Mouse (Mus musculus) hindbrain, embryonic 12.5 days (tissue): ENCODE data around the gene Lims1. TPM values are rescaled to one million over a fixed set of nuclear protein-coding genes. Genes with fewer than 3 reads are reported as not detected.

Experiments
- ATAC-seq: fragments of 200-750 bp; cut with Nextera tagmentation; 2 replicates; pipeline ENCODE4 v1.8.0; 2017; ENCODE audit warnings: moderate TSS enrichment; ENCODE audit not compliant: low FRiP score
- H3K27ac ChIP-seq: fragments of 300-500 bp; sonication (generic); 2 replicates; pipeline ENCODE4 v1.5.1; 2016; ENCODE audit warnings: mild to moderate bottlenecking
- H3K27me3 ChIP-seq: fragments of 300-500 bp; sonication (generic); 2 replicates; pipeline ENCODE4 v1.6.1; 2016; ENCODE audit warnings: mild to moderate bottlenecking
- H3K36me3 ChIP-seq: fragments of 300-500 bp; sonication (generic); 2 replicates; pipeline ENCODE4 v1.6.1; 2016; ENCODE audit warnings: mild to moderate bottlenecking
- H3K4me1 ChIP-seq: fragments of 300-500 bp; sonication (generic); 2 replicates; pipeline ENCODE4 v1.6.1; 2016
- H3K4me2 ChIP-seq: fragments of 300-500 bp; sonication (generic); replicated peaks from 2 replicates; pipeline ENCODE4 v1.6.1; 2016; ENCODE audit warnings: mild to moderate bottlenecking
- H3K4me3 ChIP-seq: fragments of 300-500 bp; sonication (generic); 2 replicates; pipeline ENCODE4 v1.5.1; 2016; ENCODE audit warnings: mild to moderate bottlenecking
- H3K9ac ChIP-seq: fragments of 300-500 bp; sonication (generic); 2 replicates; pipeline ENCODE4 v1.6.1; 2016; ENCODE audit warnings: mild to moderate bottlenecking, moderate library complexity
- H3K9me3 ChIP-seq: fragments of 300-500 bp; sonication (generic); replicated peaks from 2 replicates; pipeline ENCODE4 v1.6.1; 2016; ENCODE audit warnings: mild to moderate bottlenecking
- WGBS: fragments of 180-500 bp; shearing (Covaris S2); methylation state at CpG from one replicate; pipeline ENCODE4 v1.1.7; 2016; 5-methylcytosine and 5-hydroxymethylcytosine counted together
- polyA plus RNA-seq: library from polyadenylated mRNA; unstranded; fragments of >200 nt; fragmentation: Nextera tagmentation; extraction: Ambion mirVana; gene quantifications from 2 replicates; pipeline ENCODE4 v1.2.1, GENCODE M21; 2016

The Lims1 gene
- 88.9 and 101 TPM in 2 replicates for polyA plus RNA-seq

GRCm38 (mm10) chr10:58323028-58323991 lies at the start of gene Lims1:
Gene Lims1 (plus strand): TSS chr10:58323466.
- H3K4me1 ChIP-seq, result peaks cover 15% of the 10 kb centered on the region
- ATAC-seq, result peak; percentile 98
- peak within 1 kb of the TSS; percentile 76 for H3K9ac ChIP-seq
- H3K27ac ChIP-seq, result peak within 1 kb of the TSS; percentile 83
- H3K9me3 ChIP-seq, result no peaks in the 10 kb centered on the region
- H3K36me3 ChIP-seq, result no peaks in the 10 kb centered on the region
- no peaks in the 10 kb centered on the region for H3K27me3 ChIP-seq
- H3K4me2 ChIP-seq, result peak within 1 kb of the TSS; percentile 59
- peak within 1 kb of the TSS; percentile 69 for H3K4me3 ChIP-seq
- under 1% methylated on average over 78 of the region's 86 CpGs for WGBS

DNA sequence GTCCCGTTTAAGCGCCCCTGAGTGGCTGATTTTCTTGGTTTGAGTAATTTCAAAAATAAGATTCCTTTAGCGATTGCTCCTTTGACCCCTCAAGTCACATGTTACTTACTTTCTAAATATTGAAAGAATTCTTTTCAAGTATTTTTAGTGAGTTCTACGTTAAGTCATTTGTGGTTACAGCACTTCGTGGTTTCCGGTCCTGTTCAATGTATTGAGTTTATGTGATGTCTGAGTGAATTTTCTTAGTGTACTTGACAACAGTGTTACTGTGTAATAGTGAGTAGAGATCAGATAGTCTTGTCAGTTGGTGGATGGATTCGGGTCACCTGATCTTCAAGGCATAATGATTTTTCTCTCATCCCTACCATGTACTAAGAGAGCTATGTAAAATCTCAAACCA lies 41.0 kb upstream of the Lims1 start:
- no peak overlapping the region for H3K4me3 ChIP-seq
- no peak overlapping the region for H3K27ac ChIP-seq
- no peak for ATAC-seq
- WGBS, result 93% methylated on average over 7 of the region's 7 CpGs
- no peaks in the 10 kb centered on the region for H3K27me3 ChIP-seq
- H3K4me2 ChIP-seq, result no peak overlapping the region
- peaks cover 67% of the 10 kb centered on the region for H3K36me3 ChIP-seq
- no peaks in the 10 kb centered on the region for H3K4me1 ChIP-seq
- H3K9me3 ChIP-seq, result no peaks in the 10 kb centered on the region
- H3K9ac ChIP-seq, result no peak overlapping the region

DNA sequence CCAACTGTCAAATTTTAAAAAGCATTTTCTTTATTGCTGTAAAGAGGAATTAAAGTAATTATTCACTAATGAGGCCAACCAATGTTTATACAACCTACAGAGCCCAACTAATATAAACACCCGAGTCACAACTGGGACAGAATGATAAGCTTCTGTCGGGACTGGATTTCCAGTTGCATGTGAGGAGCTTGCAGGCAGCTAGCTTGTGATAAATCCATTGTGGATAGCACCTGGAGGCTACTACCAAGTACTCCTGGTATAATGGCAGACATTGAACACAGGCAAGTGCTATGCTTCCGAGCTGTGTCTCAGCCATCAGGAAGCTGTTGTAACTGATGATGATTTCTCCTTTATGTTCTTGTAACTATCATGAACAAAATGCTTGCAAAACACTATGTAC lies 32.5 kb upstream of the Lims1 start:
- H3K36me3 ChIP-seq, result peaks cover 78% of the 10 kb centered on the region

GRCm38 (mm10) chr10:58294246-58294645 lies 29.0 kb upstream of the Lims1 start:
- no peak overlapping the region for H3K4me2 ChIP-seq
- H3K27me3 ChIP-seq, result no peaks in the 10 kb centered on the region
- peaks cover 86% of the 10 kb centered on the region for H3K36me3 ChIP-seq
- no peaks in the 10 kb centered on the region for H3K9me3 ChIP-seq
- 93% methylated on average over 3 of the region's 3 CpGs for WGBS
- no peak overlapping the region for H3K4me3 ChIP-seq
- H3K4me1 ChIP-seq, result no peaks in the 10 kb centered on the region
- no peak overlapping the region for H3K9ac ChIP-seq
- no peak overlapping the region for H3K27ac ChIP-seq
- ATAC-seq, result no peak

More for the DNA sequence above, 32.5 kb upstream of the Lims1 start:
- H3K9me3 ChIP-seq, result no peaks in the 10 kb centered on the region
- 86% methylated on average over 3 of the region's 3 CpGs for WGBS
- no peak for ATAC-seq
- H3K27ac ChIP-seq, result no peak overlapping the region
- H3K9ac ChIP-seq, result no peak overlapping the region
- H3K4me2 ChIP-seq, result no peak overlapping the region
- H3K4me1 ChIP-seq, result no peaks in the 10 kb centered on the region
- H3K4me3 ChIP-seq, result no peak overlapping the region
- H3K27me3 ChIP-seq, result no peaks in the 10 kb centered on the region

GRCm38 (mm10) chr10:58295605-58296004 lies 27.7 kb upstream of the Lims1 start:
- Histone ChIP-seq H3K4me3 (no peak overlapping the region), H3K9ac (no peak overlapping the region), H3K27ac (no peak overlapping the region), H3K4me1 (no peaks in the 10 kb centered on the region), H3K9me3 (no peaks in the 10 kb centered on the region), H3K4me2 (no peak overlapping the region), H3K27me3 (no peaks in the 10 kb centered on the region), H3K36me3 (peaks cover 90% of the 10 kb centered on the region)
- ATAC-seq, result no peak
- 95% methylated on average over 3 of the region's 3 CpGs for WGBS

DNA sequence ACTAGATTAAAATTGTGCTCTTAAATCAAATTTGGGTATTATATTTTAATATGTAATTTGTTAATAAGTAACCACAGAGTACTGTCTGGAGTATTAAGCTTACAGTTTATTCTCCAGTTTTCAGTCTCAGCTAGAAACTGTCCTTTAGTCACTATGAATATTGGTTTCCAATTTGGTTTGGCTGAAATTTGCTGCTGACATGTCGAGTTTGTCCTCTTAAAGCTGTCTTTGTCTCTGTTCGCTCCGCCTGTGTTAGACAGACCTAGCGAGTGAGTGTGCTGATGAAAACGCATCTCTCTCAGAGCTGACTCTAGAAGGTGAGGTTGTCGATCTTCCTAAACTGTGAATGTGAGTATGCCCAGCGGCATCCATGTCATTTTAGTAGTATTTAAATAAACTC lies 18.3 kb upstream of the Lims1 start:
- ATAC-seq, result no peak
- H3K27ac ChIP-seq, result no peak overlapping the region
- H3K4me1 ChIP-seq, result no peaks in the 10 kb centered on the region
- H3K9ac ChIP-seq, result no peak overlapping the region
- 91% methylated on average over 7 of the region's 7 CpGs for WGBS
- peaks cover 45% of the 10 kb centered on the region for H3K36me3 ChIP-seq
- no peak overlapping the region for H3K4me3 ChIP-seq
- no peak overlapping the region for H3K4me2 ChIP-seq
- H3K9me3 ChIP-seq, result no peaks in the 10 kb centered on the region
- H3K27me3 ChIP-seq, result no peaks in the 10 kb centered on the region

- Histone ChIP-seq H3K27ac (no peak overlapping the region), H3K27me3 (no peaks in the 10 kb centered on the region), H3K36me3 (peaks cover 41% of the 10 kb centered on the region), H3K9me3 (no peaks in the 10 kb centered on the region), H3K4me2 (no peak overlapping the region), H3K9ac (no peak overlapping the region), H3K4me1 (no peaks in the 10 kb centered on the region), H3K4me3 (no peak overlapping the region)
- ATAC-seq, result no peak
- WGBS, result 95% methylated on average over 3 of the region's 3 CpGs
Observed at GRCm38 (mm10) chr10:58306897-58307296, 16.4 kb upstream of the Lims1 start.

DNA sequence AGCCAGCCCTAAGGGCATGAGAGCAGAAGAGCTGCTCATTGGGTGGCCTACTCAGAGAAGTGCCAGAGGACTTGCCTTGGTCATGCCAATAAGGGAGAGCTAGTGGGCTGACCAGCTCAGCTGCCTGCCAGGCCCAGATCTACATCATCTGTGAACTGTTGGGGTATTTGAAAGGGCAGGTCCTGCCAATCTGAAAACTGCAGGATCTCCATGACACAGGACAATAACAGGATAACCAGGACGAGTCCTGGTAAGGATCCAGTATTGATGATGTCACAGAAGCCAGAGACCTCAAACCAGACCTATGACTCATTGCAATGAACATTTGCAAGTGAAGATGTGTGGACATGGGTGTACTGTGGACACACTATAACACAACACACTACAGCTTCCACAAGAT lies 12.5 kb upstream of the Lims1 start:
- no peak for ATAC-seq
- Histone ChIP-seq H3K9me3 (no peaks in the 10 kb centered on the region), H3K36me3 (peaks cover 56% of the 10 kb centered on the region), H3K4me3 (no peak overlapping the region), H3K27ac (no peak overlapping the region), H3K4me1 (no peaks in the 10 kb centered on the region), H3K4me2 (no peak overlapping the region), H3K27me3 (no peaks in the 10 kb centered on the region), H3K9ac (no peak overlapping the region)
- 87% methylated on average over 1 of the region's 1 CpGs for WGBS

- Histone ChIP-seq H3K36me3 (peaks cover 42% of the 10 kb centered on the region), H3K4me1 (no peaks in the 10 kb centered on the region), H3K9me3 (no peaks in the 10 kb centered on the region), H3K27ac (no peak overlapping the region), H3K9ac (no peak overlapping the region), H3K4me3 (no peak overlapping the region), H3K27me3 (no peaks in the 10 kb centered on the region), H3K4me2 (no peak overlapping the region)
- ATAC-seq, result no peak
- 96% methylated on average over 5 of the region's 5 CpGs for WGBS
Observed at GRCm38 (mm10) chr10:58312887-58313286, 10.4 kb upstream of the Lims1 start.

DNA sequence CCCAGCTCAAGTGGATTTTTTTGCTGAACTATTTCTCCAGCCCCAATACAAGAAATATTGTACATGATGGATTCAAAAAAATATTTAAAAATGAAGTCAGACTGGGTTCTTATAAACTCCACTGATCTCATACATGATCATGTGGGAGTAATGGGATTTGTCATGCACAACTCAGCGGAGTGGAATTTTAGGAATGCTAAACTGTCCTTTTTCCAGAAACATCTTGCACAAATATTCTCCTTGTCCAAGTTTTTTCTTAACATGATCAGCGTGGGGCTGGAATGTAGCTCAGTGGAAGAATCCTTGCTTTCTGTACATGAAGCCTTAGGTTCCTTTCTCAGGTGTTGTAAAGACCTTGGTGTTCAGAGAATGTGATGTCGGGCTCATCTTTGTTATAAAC lies 2.4 kb upstream of the Lims1 start:
- ATAC-seq, result no peak
- Histone ChIP-seq H3K36me3 (no peaks in the 10 kb centered on the region), H3K9me3 (no peaks in the 10 kb centered on the region), H3K9ac (no peak overlapping the region), H3K4me2 (no peak overlapping the region), H3K27ac (no peak overlapping the region), H3K4me1 (peaks cover 8% of the 10 kb centered on the region), H3K4me3 (no peak overlapping the region), H3K27me3 (no peaks in the 10 kb centered on the region)
- WGBS, result 83% methylated on average over 3 of the region's 3 CpGs

DNA sequence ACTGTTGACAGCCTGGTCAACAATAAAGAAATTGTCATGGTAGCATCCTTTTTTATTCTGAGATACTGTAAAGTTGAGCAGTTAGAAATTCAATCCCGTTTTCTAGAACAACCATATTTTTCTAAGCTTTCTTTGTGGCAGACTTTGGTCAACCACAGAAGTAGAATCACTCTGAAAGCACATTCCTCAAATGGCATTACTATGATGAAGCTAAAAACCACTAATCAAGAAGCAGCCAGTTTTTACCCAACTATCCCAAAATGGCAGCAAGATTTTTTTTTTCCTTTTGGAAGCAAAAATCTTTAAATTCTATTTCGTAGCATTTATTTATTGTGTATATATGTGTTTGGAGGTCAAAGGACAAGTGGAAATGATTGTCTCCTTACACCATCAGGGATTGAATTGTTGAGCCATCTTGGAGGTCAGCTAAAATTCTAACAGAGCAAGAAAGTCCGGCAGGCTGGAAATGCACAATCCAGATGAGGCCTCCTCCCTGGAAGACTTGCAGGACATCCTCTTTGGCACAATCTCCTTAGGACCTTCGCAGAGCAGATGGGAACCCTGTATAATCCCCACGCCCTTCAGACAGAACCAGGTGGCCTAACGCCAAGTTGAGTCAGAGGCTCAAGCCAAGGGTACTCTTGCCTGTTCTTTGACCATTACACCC lies 772 bp upstream of the Lims1 start:
- peak overlapping the region; percentile 64 for H3K27ac ChIP-seq
- no peaks in the 10 kb centered on the region for H3K27me3 ChIP-seq
- H3K9me3 ChIP-seq, result no peaks in the 10 kb centered on the region
- no peaks in the 10 kb centered on the region for H3K36me3 ChIP-seq
- peaks cover 15% of the 10 kb centered on the region for H3K4me1 ChIP-seq
- peak overlapping the region; percentile 69 for H3K4me3 ChIP-seq
- no peak for ATAC-seq
- peak overlapping the region; percentile 59 for H3K4me2 ChIP-seq
- no peak overlapping the region; the same call in 1 of the 2 replicates for H3K9ac ChIP-seq
- WGBS, result 39% methylated on average over 6 of the region's 6 CpGs

GRCm38 (mm10) chr10:58326271-58326670 lies 3.0 kb downstream of the Lims1 start:
- H3K4me2 ChIP-seq, result 0 out of 2 replicates have a peak overlapping the region, but pooled peaks have one; percentile 7

More at GRCm38 (mm10) chr10:58326271-58326670, 3.0 kb downstream of the Lims1 start:
- Histone ChIP-seq H3K36me3 (no peaks in the 10 kb centered on the region), H3K27ac (no peak overlapping the region), H3K9me3 (no peaks in the 10 kb centered on the region), H3K4me3 (no peak overlapping the region), H3K27me3 (no peaks in the 10 kb centered on the region), H3K4me1 (peaks cover 15% of the 10 kb centered on the region), H3K9ac (no peak overlapping the region)
- WGBS, result 53% methylated on average over 3 of the region's 3 CpGs
- no peak for ATAC-seq
